Mouse (Mus musculus): ENCODE results near the gene Uqcrq.

The Uqcrq gene

GRCm38 (mm10) chr11:53430670-53431346, at the start of gene Uqcrq, which contains the start of gene Gdf9:
TSS of gene Uqcrq (minus strand) at chr11:53430831.
TSS of gene Gdf9 (plus strand) at chr11:53431023.
- peak; percentile 100 for DNase-seq

GRCm38 (mm10) chr11:53479783-53480301, 49.2 kb upstream of the Uqcrq start, which contains the start of the genes Gm9945 and Sowaha:
TSS of gene Gm9945 (plus strand) at chr11:53480166.
TSS of gene Sowaha (minus strand) at chr11:53480274.
- DNase-seq: peak; percentile 90

- DNase-seq: peak; percentile 69
Measured at GRCm38 (mm10) chr11:53479171-53479782, 48.6 kb upstream of the Uqcrq start.

GRCm38 (mm10) chr11:53478383-53479170, 47.9 kb upstream of the Uqcrq start:
- peak; percentile 71 for DNase-seq

GRCm38 (mm10) chr11:53477833-53478232, 47.2 kb upstream of the Uqcrq start:
- no peak for DNase-seq

- no peak for DNase-seq
Measured at GRCm38 (mm10) chr11:53475620-53476019, 45.0 kb upstream of the Uqcrq start.

- no peak for DNase-seq
Measured at GRCm38 (mm10) chr11:53472709-53473108, 42.1 kb upstream of the Uqcrq start.

GRCm38 (mm10) chr11:53469968-53470695, 39.5 kb upstream of the Uqcrq start, which contains the start of gene Gm9837:
TSS of gene Gm9837 (minus strand) at chr11:53470479.
- DNase-seq: peak; percentile 93

GRCm38 (mm10) chr11:53469294-53469967, 38.8 kb upstream of the Uqcrq start:
- DNase-seq: no peak

- peak; percentile 90 for DNase-seq
Measured at GRCm38 (mm10) chr11:53466231-53466971, 35.8 kb upstream of the Uqcrq start.

- DNase-seq: no peak
Measured at GRCm38 (mm10) chr11:53463551-53464424, 33.2 kb upstream of the Uqcrq start.

- DNase-seq: no peak
Measured at GRCm38 (mm10) chr11:53461727-53462126, 31.1 kb upstream of the Uqcrq start.

- no peak for DNase-seq
Measured at GRCm38 (mm10) chr11:53460192-53460591, 29.6 kb upstream of the Uqcrq start.

- DNase-seq: no peak
Measured at GRCm38 (mm10) chr11:53458996-53459395, 28.4 kb upstream of the Uqcrq start.

- no peak for DNase-seq
Measured at GRCm38 (mm10) chr11:53457372-53457954, 26.8 kb upstream of the Uqcrq start.

- DNase-seq: no peak
Measured at GRCm38 (mm10) chr11:53456474-53457371, 26.1 kb upstream of the Uqcrq start, which contains the start of the genes Gm10447 and Shroom1. TSS of gene Gm10447 (minus strand) at chr11:53457110. TSS of gene Shroom1 (plus strand) at chr11:53457205.

GRCm38 (mm10) chr11:53453031-53453430, 22.4 kb upstream of the Uqcrq start:
- DNase-seq: no peak

GRCm38 (mm10) chr11:53452396-53452795, 21.8 kb upstream of the Uqcrq start:
- peak; percentile 67 for DNase-seq

Measured in cerebellum, adult 9-11 months (tissue).